7 mouse cellular contexts compared by ENCODE assay signal in genomic region chr8:33991917-33992875, GRCm38 (mm10).
DNase-seq lines count a peak whose midpoint lies in the region; ATAC-seq and TF ChIP-seq lines count a peak whose summit lies in the region.

No protein-coding gene starts in this region.

- H3K36me3 ChIP-seq in lung, postnatal 0 days (ENCODE audit: insufficient read depth, low read length) = no peaks in the 10 kb centered on the region
- no peaks in the 10 kb centered on the region for H3K36me3 ChIP-seq in forebrain, embryonic 16.5 days (ENCODE audit: control insufficient read depth, insufficient read depth)
- no peaks in the 10 kb centered on the region for H3K36me3 ChIP-seq in limb, embryonic 12.5 days
- H3K36me3 ChIP-seq in stomach, embryonic 15.5 days = no peaks in the 10 kb centered on the region

- no peaks in the 10 kb centered on the region for H3K9me3 ChIP-seq in lung, postnatal 0 days (ENCODE audit: low read length)
- no peaks in the 10 kb centered on the region for H3K9me3 ChIP-seq in forebrain, embryonic 16.5 days (ENCODE audit: control insufficient read depth, low read length)
- no peaks in the 10 kb centered on the region for H3K9me3 ChIP-seq in limb, embryonic 12.5 days
- no peaks in the 10 kb centered on the region for H3K9me3 ChIP-seq in stomach, embryonic 15.5 days

- H3K4me2 ChIP-seq in lung, postnatal 0 days (replicated peaks; ENCODE audit: low read depth, low read length) = peak overlapping the region; percentile 28; the same call in 1 of the 2 replicates
- peak overlapping the region; percentile 27 for H3K4me2 ChIP-seq in forebrain, embryonic 16.5 days (ENCODE audit: low read length)
- H3K4me2 ChIP-seq in limb, embryonic 12.5 days = 0 out of 2 replicates have a peak overlapping the region, but pooled peaks have one; percentile 35
- H3K4me2 ChIP-seq in stomach, embryonic 15.5 days = peak overlapping the region; percentile 36; the same call in 1 of the 2 replicates

- no peaks in the 10 kb centered on the region for H3K27me3 ChIP-seq in lung, postnatal 0 days (replicated peaks; ENCODE audit: insufficient read depth, low read length)
- H3K27me3 ChIP-seq in forebrain, embryonic 16.5 days (replicated peaks; ENCODE audit: control insufficient read depth, insufficient read depth, low read length) = no peaks in the 10 kb centered on the region
- H3K27me3 ChIP-seq in limb, embryonic 12.5 days = no peaks in the 10 kb centered on the region
- H3K27me3 ChIP-seq in stomach, embryonic 15.5 days (replicated peaks) = no peaks in the 10 kb centered on the region

- no peak for TF ChIP-seq CTCF in lung, postnatal 0 days (IDR thresholded peaks at IDR 0.05)
- no peak for TF ChIP-seq CTCF in left cerebral cortex, adult 2 months (IDR thresholded peaks at IDR 0.05)

- H3K9ac ChIP-seq in lung, postnatal 0 days (replicated peaks; ENCODE audit: low read depth) = no peak overlapping the region
- H3K9ac ChIP-seq in forebrain, embryonic 16.5 days (replicated peaks; ENCODE audit: low read depth, low read length) = 0 out of 2 replicates have a peak overlapping the region, but pooled peaks have one; percentile 39
- H3K9ac ChIP-seq in limb, embryonic 12.5 days (replicated peaks) = no peak overlapping the region
- H3K9ac ChIP-seq in stomach, embryonic 15.5 days = no peak overlapping the region

- TF ChIP-seq EP300 in lung, postnatal 0 days (IDR thresholded peaks at IDR 0.05) = no peak

- no peak for DNase-seq in lung, postnatal 0 days (ENCODE audit: low spot score)
- no peak for DNase-seq in lung, adult 18-20 months
- no peak for DNase-seq in thymus, postnatal 36 days
- no peak for DNase-seq in left cerebral cortex, adult 2 months (ENCODE audit: extremely low spot score in 1 of 2, low spot score in 2 of 2)

- H3K4me3 ChIP-seq in lung, postnatal 0 days (ENCODE audit: low read depth, low read length) = no peak overlapping the region
- no peak overlapping the region for H3K4me3 ChIP-seq in forebrain, embryonic 16.5 days (replicated peaks; ENCODE audit: low read length)
- no peak overlapping the region for H3K4me3 ChIP-seq in limb, embryonic 12.5 days (replicated peaks)
- H3K4me3 ChIP-seq in stomach, embryonic 15.5 days (replicated peaks) = 0 out of 2 replicates have a peak overlapping the region, but pooled peaks have one; percentile 5
- H3K4me3 ChIP-seq in left cerebral cortex, adult 2 months = no peak overlapping the region

- ATAC-seq in lung, postnatal 0 days = peak; percentile 23
- no peak for ATAC-seq in forebrain, embryonic 16.5 days
- 0 out of 2 replicates have a peak, but pooled peaks have one; percentile 50 for ATAC-seq in limb, embryonic 12.5 days (ENCODE audit: insufficient number of reproducible peaks, insufficient read depth, low FRiP score, low TSS enrichment, low read depth)
- 0 out of 2 replicates have a peak, but pooled peaks have one; percentile 4 for ATAC-seq in stomach, embryonic 15.5 days (ENCODE audit: insufficient read depth, low FRiP score, low read depth)

- 47% methylated on average over 12 of the region's 12 CpGs for WGBS in lung, postnatal 0 days
- 55% methylated on average over 12 of the region's 12 CpGs for WGBS in forebrain, embryonic 16.5 days
- 53% methylated on average over 12 of the region's 12 CpGs for WGBS in limb, embryonic 12.5 days
- whole genome bisulfite sequencing in stomach, embryonic 15.5 days = 51% methylated on average over 12 of the region's 12 CpGs

- H3K4me1 ChIP-seq in lung, postnatal 0 days (ENCODE audit: insufficient read depth, low read depth, low read length) = peaks cover 10% of the 10 kb centered on the region
- no peaks in the 10 kb centered on the region for H3K4me1 ChIP-seq in forebrain, embryonic 16.5 days (replicated peaks; ENCODE audit: control insufficient read depth, insufficient read depth, low read length)
- peaks cover 15% of the 10 kb centered on the region for H3K4me1 ChIP-seq in limb, embryonic 12.5 days (replicated peaks)
- 0 out of 2 replicates have a peak, but pooled peaks cover 7% of the 10 kb centered on the region for H3K4me1 ChIP-seq in stomach, embryonic 15.5 days

- intact Hi-C loops in left cerebral cortex, adult 2 months (cut with DNase I) = no loop called here

- H3K27ac ChIP-seq in lung, postnatal 0 days (ENCODE audit: low read length) = peak overlapping the region; percentile 80
- H3K27ac ChIP-seq in forebrain, embryonic 16.5 days (ENCODE audit: low read length) = no peak overlapping the region
- no peak overlapping the region for H3K27ac ChIP-seq in limb, embryonic 12.5 days
- peak overlapping the region; percentile 49; the same call in 1 of the 2 replicates for H3K27ac ChIP-seq in stomach, embryonic 15.5 days
- no peak overlapping the region for H3K27ac ChIP-seq in left cerebral cortex, adult 2 months

Comparison
In these comparisons a context has a peak if more than half of its experiments do, and no peak if none do; other contexts are left out.
1. H3K27ac ChIP-seq: peak in lung, postnatal 0 days (single experiment) and stomach, embryonic 15.5 days (single experiment); none in forebrain, embryonic 16.5 days (single experiment), limb, embryonic 12.5 days (single experiment) and left cerebral cortex, adult 2 months (single experiment).
2. Peak in every context shown above with its lines, with median percentiles within 50 percentile points of each other: H3K4me2 ChIP-seq.